Mouse (Mus musculus) heart, postnatal 0 days (tissue): ENCODE measurements around the gene Slc7a7.

Experiments used
- CTCF ChIP-seq: IDR thresholded peaks from 2 replicates; pipeline ENCODE4 v1.5.1; 2016; ENCODE audit warnings: antibody characterized with exemption, control low read depth, low read depth
- EP300 ChIP-seq: IDR thresholded peaks from 2 replicates; pipeline ENCODE4 v1.6.1; 2016; ENCODE audit warnings: antibody characterized with exemption, low read depth

GRCm38 (mm10) chr14:54453566-54453965 lies 36.0 kb upstream of the Slc7a7 start:
- TF ChIP-seq CTCF (no peak), EP300 (no peak)
